Comparison of ENCODE assay signal across 12 mouse cellular contexts in genomic region chr3:134243850-134244247, GRCm38 (mm10). TPM values are rescaled to one million over a fixed set of nuclear protein-coding genes. Genes with fewer than 3 reads are reported as not detected.
DNase-seq lines count a peak whose midpoint lies in the region; ATAC-seq and TF ChIP-seq lines count a peak whose summit lies in the region.
"Had no signal": no experiment of that assay in that cellular context is flagged by ENCODE, and none has a peak within 500 bp of the region (broad histone marks: within the 10 kb centered on the region; RNA-seq: fewer than 3 reads in every experiment).

No protein-coding gene starts in this region.

- H3K4me1 ChIP-seq in forebrain, postnatal 0 days (ENCODE audit: insufficient read depth) = peaks cover 12% of the 10 kb centered on the region; the same call in 1 of the 2 replicates
- H3K4me1 ChIP-seq in forebrain, embryonic 10.5 days = peaks cover 44% of the 10 kb centered on the region
- 0 out of 2 replicates have a peak, but pooled peaks cover 2% of the 10 kb centered on the region for H3K4me1 ChIP-seq in hindbrain, embryonic 11.5 days (replicated peaks; ENCODE audit: control insufficient read depth, insufficient read depth, low read length)
- H3K4me1 ChIP-seq in midbrain, embryonic 11.5 days (ENCODE audit: control insufficient read depth, insufficient read depth, low read length) = peaks cover 23% of the 10 kb centered on the region
- H3K4me1 ChIP-seq in neural tube, embryonic 15.5 days = peaks cover 28% of the 10 kb centered on the region

- H3K9ac ChIP-seq in forebrain, postnatal 0 days = no peak overlapping the region
- H3K9ac ChIP-seq in hindbrain, embryonic 11.5 days (ENCODE audit: low read depth, low read length) = no peak overlapping the region
- H3K9ac ChIP-seq in midbrain, embryonic 11.5 days (ENCODE audit: low read length) = no peak overlapping the region
- no peak overlapping the region for H3K9ac ChIP-seq in neural tube, embryonic 15.5 days (replicated peaks)
- H3K9ac ChIP-seq: embryonic facial prominence, embryonic 15.5 days had no signal

- no peaks in the 10 kb centered on the region for H3K27me3 ChIP-seq in forebrain, postnatal 0 days (ENCODE audit: insufficient read depth, low read length)
- no peaks in the 10 kb centered on the region for H3K27me3 ChIP-seq in forebrain, embryonic 10.5 days (ENCODE audit: poor library complexity, severe bottlenecking)
- H3K27me3 ChIP-seq in hindbrain, embryonic 11.5 days (ENCODE audit: control insufficient read depth, insufficient read depth, low read length) = no peaks in the 10 kb centered on the region
- H3K27me3 ChIP-seq in midbrain, embryonic 11.5 days (ENCODE audit: control insufficient read depth, insufficient read depth, low read length) = no peaks in the 10 kb centered on the region
- no peaks in the 10 kb centered on the region for H3K27me3 ChIP-seq in neural tube, embryonic 15.5 days (replicated peaks)
- H3K27me3 ChIP-seq: embryonic facial prominence, embryonic 15.5 days had no signal

- DNase-seq in forebrain, postnatal 0 days = no peak
- DNase-seq in forebrain, embryonic 10.5 days (ENCODE audit: extremely low spot score, low spot score) = no peak
- DNase-seq in hindbrain, embryonic 11.5 days (ENCODE audit: low spot score) = peak; percentile 51
- DNase-seq in midbrain, embryonic 11.5 days (ENCODE audit: low spot score, missing footprints) = peak; percentile 66
- no peak for DNase-seq in adipocyte (ENCODE audit: low spot score)
- DNase-seq in frontal cortex, postnatal 10 days (ENCODE audit: low spot score in 2 of 2) = no peak
- no peak for DNase-seq in left cerebral cortex, adult 9 months (ENCODE audit: low spot score in 2 of 2)
- DNase-seq: cerebellum, postnatal 10 days had no signal

- H3K4me2 ChIP-seq in forebrain, postnatal 0 days (ENCODE audit: low read depth) = peak overlapping the region; percentile 19; the same call in 1 of the 2 replicates
- H3K4me2 ChIP-seq in hindbrain, embryonic 11.5 days (replicated peaks; ENCODE audit: low read depth, low read length) = no peak overlapping the region; the same call in 1 of the 2 replicates
- H3K4me2 ChIP-seq in midbrain, embryonic 11.5 days = peak overlapping the region; percentile 21
- H3K4me2 ChIP-seq in neural tube, embryonic 15.5 days = peak overlapping the region; percentile 29; the same call in 1 of the 2 replicates
- H3K4me2 ChIP-seq: embryonic facial prominence, embryonic 15.5 days; heart, embryonic 11.5 days had no signal

- 41% methylated on average over 3 of the region's 3 CpGs for WGBS in forebrain, postnatal 0 days
- 55% methylated on average over 3 of the region's 3 CpGs for WGBS in forebrain, embryonic 10.5 days
- 25% methylated on average over 3 of the region's 3 CpGs for WGBS in hindbrain, embryonic 11.5 days
- WGBS in midbrain, embryonic 11.5 days = 31% methylated on average over 3 of the region's 3 CpGs
- 11% methylated on average over 3 of the region's 3 CpGs for WGBS in neural tube, embryonic 15.5 days

- no peak for TF ChIP-seq CTCF in forebrain, postnatal 0 days (IDR thresholded peaks at IDR 0.05; ENCODE audit: low read depth)

- H3K4me3 ChIP-seq in forebrain, postnatal 0 days (ENCODE audit: low read depth, low read length) = no peak overlapping the region
- no peak overlapping the region for H3K4me3 ChIP-seq in forebrain, embryonic 10.5 days
- no peak overlapping the region for H3K4me3 ChIP-seq in hindbrain, embryonic 11.5 days (ENCODE audit: low read depth, low read length)
- no peak overlapping the region for H3K4me3 ChIP-seq in midbrain, embryonic 11.5 days (ENCODE audit: low read depth, low read length)
- no peak overlapping the region for H3K4me3 ChIP-seq in neural tube, embryonic 15.5 days (replicated peaks)
- H3K4me3 ChIP-seq: embryonic facial prominence, embryonic 15.5 days had no signal

- no peaks in the 10 kb centered on the region for H3K36me3 ChIP-seq in forebrain, postnatal 0 days (ENCODE audit: insufficient read depth)
- H3K36me3 ChIP-seq in forebrain, embryonic 10.5 days (replicated peaks) = peaks cover 12% of the 10 kb centered on the region
- no peaks in the 10 kb centered on the region for H3K36me3 ChIP-seq in hindbrain, embryonic 11.5 days (ENCODE audit: control insufficient read depth, insufficient read depth, low read length)
- peaks cover 3% of the 10 kb centered on the region; the same call in 1 of the 2 replicates for H3K36me3 ChIP-seq in midbrain, embryonic 11.5 days (ENCODE audit: control insufficient read depth, insufficient read depth, low read length)
- H3K36me3 ChIP-seq in neural tube, embryonic 15.5 days = no peaks in the 10 kb centered on the region
- H3K36me3 ChIP-seq: embryonic facial prominence, embryonic 15.5 days had no signal

- H3K9me3 ChIP-seq in forebrain, postnatal 0 days (ENCODE audit: low read length) = no peaks in the 10 kb centered on the region
- H3K9me3 ChIP-seq in forebrain, embryonic 10.5 days = no peaks in the 10 kb centered on the region
- no peaks in the 10 kb centered on the region for H3K9me3 ChIP-seq in hindbrain, embryonic 11.5 days (ENCODE audit: control insufficient read depth, low read length)
- H3K9me3 ChIP-seq in midbrain, embryonic 11.5 days (ENCODE audit: control insufficient read depth, low read length) = no peaks in the 10 kb centered on the region
- H3K9me3 ChIP-seq in neural tube, embryonic 15.5 days (replicated peaks) = no peaks in the 10 kb centered on the region
- H3K9me3 ChIP-seq: embryonic facial prominence, embryonic 15.5 days had no signal

- ATAC-seq in forebrain, postnatal 0 days = no peak
- ATAC-seq in hindbrain, embryonic 11.5 days (ENCODE audit: low FRiP score) = peak; percentile 22
- no peak for ATAC-seq in midbrain, embryonic 11.5 days (ENCODE audit: low FRiP score)
- ATAC-seq in neural tube, embryonic 15.5 days (ENCODE audit: low FRiP score) = no peak
- ATAC-seq: inflammation-experienced regulatory T-cells, adult 6 months had no signal

- H3K27ac ChIP-seq in forebrain, postnatal 0 days (ENCODE audit: low read depth, low read length) = no peak overlapping the region
- H3K27ac ChIP-seq in forebrain, embryonic 10.5 days = no peak overlapping the region
- H3K27ac ChIP-seq in hindbrain, embryonic 11.5 days (ENCODE audit: low read depth, low read length) = no peak overlapping the region
- H3K27ac ChIP-seq in midbrain, embryonic 11.5 days (ENCODE audit: low read depth, low read length) = no peak overlapping the region
- no peak overlapping the region for H3K27ac ChIP-seq in neural tube, embryonic 15.5 days (replicated peaks)
- H3K27ac ChIP-seq: embryonic facial prominence, embryonic 15.5 days had no signal

RNA-seq across cellular contexts. Expression of gene Cxxc4, which starts 7.6 kb away (rescaled TPM):
- total RNA-seq in forebrain, postnatal 0 days (2014; rRNA removed) = 34.4 and 39.0 TPM in 2 replicates
- polyA plus RNA-seq in forebrain, postnatal 0 days (2015; fragmentation: Nextera tagmentation; extraction: Ambion mirVana) = 19.8 and 23.3 TPM in 2 replicates
- 12.0 and 13.2 TPM in 2 replicates for polyA plus RNA-seq in forebrain, embryonic 10.5 days (2016; fragmentation: Nextera tagmentation; extraction: Ambion mirVana)
- 26.5 and 32.7 TPM in 2 replicates for polyA plus RNA-seq in hindbrain, embryonic 11.5 days (2014; fragmentation: Nextera tagmentation; extraction: Ambion mirVana)
- 35.6 and 37.3 TPM in 2 replicates for polyA plus RNA-seq in midbrain, embryonic 11.5 days (2014; fragmentation: Nextera tagmentation; extraction: Ambion mirVana)
- 24.1 and 26.5 TPM in 2 replicates for polyA plus RNA-seq in neural tube, embryonic 15.5 days (2015; fragmentation: Nextera tagmentation; extraction: Ambion mirVana)
- polyA plus RNA-seq: inflammation-experienced regulatory T-cells, adult 6 months had no signal

Comparison
In these comparisons a context has a peak if more than half of its experiments do, and no peak if none do; other contexts are left out.
1. DNase-seq: peak in hindbrain, embryonic 11.5 days (single experiment) and midbrain, embryonic 11.5 days (single experiment); none in forebrain, postnatal 0 days (single experiment), forebrain, embryonic 10.5 days (single experiment), adipocyte (single experiment), frontal cortex, postnatal 10 days (0 of 2) and left cerebral cortex, adult 9 months (0 of 2).